Mouse (Mus musculus) kidney, postnatal 36 days (tissue): Measurements from ENCODE around the gene Mycbp2.

ENCODE experiments used
- DNase-seq, 2 experiments: peaks; one replicate each; pipeline ENCODE4 v3.0.0; 2021 to 2022; ENCODE audit warnings: mixed read lengths in 2 of 2

Mycbp2 gene

DNA sequence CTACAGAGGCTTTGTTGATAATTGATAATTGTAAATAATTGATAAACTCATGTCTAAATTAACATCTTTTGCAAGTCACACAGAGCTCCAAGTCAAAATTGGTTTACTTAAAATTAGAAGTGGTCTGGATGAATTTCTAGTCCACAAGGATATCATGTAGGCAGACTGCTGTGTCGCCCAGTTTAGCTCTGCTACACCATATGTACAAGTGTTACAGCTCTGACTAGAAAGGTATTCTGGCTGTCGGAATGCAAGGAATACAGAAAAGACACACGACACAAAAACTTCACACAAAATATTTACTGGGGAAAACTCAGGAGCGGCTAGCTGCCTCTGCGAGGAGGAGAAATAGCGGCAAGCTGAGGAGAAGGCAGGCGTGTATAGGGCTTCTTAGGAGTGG lies 89.7 kb downstream of the Mycbp2 start:
- DNase-seq = no peak

DNA sequence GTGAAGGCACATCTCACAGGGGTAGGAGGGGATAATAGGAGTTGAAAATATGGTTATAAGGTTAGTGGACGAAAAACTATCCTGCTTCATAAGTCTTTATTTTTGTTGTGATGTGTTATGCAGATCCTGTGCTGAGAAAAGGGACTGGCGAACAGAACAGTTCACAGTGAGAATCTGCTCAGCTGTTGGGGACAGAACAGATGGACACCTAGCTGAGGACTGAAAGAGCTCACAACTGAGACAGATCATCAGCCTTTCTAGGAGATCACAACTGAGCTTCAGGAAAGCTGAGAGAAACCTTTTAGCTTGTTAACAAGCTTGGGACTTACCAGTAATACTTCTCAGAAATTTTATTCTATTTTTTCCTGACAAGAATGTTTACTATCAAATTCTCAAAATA lies 92.3 kb downstream of the Mycbp2 start:
- no peak for DNase-seq

DNA sequence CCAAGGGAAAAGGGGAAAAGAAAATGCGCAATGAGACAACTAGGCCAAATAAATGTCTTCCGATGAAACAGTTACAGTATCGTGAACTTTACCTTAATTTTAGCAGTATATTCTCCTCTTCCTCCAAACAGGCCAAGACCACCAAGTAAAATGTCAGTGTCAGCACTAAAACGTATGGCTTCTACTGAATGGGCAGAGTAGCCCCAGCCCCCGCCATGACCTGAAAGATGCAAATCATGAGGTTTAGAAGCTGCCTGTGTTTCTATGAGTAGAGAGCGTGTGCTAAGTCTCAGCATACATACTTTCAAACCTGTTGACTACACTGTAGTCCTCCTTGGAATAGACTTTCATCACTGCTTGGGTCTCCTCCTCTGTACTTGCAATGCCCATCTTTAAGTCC lies 104.6 kb downstream of the Mycbp2 start:
- DNase-seq = no peak

DNA sequence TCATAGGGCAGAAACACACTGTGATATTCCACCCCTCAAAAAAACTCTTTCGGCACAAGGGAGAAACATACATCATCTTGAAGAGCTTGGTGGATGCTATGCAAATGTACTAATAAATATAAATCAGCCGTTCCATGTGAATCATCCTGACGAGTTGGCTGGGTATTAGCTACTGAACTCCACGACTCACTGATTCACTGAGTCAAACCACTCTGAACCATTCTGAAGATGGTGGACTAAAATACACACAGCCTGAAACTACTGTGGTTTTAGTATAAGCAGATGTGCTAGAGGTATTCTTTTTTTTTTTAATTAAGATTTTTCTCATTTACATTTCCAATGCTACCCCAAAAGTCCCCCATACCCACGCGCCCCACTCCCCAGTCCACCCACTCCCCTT lies 111.8 kb downstream of the Mycbp2 start:
- no peak for DNase-seq

DNA sequence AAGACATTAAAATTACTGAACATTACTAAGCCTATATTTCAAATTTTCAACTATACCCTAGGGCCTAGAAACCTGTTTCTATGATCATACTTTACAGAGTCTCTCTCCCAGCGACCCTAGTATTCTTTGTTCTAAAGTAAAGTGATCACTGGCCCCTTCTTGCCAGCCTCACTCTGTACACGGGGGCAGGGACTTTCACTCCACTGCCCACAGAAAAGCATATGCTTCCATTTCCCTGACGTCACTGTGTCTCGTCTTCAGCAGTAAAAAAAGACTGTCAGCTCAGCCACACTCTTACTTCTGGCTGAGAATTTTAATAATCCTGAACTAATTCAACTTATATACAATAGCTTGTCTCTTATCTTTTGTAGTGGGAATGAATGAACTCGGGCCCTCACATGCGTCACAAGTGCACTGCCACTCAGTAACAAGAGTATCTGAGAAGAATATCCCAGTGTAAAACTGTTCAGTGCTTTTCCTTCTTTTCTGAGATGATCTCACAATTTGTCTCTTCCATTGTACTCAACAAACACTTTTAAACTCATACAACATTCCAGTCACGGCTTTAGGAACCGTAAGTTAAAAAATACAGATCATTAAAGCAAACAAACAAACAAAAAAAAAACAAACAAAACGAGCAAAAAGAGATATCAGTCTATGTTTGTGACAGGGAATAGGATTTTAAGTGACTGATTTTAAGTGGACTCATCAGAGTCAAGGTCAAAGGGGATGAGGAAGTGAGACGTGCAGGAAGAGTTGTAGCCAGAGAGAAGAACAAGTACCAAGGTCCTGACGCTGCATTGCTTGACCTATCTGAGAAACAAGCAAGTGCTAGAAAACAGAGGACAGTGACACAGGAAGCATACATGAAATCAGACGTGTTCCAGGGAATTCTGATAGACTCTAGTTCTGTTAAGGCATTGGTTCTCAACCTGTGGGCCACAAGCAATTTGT lies 112.7 kb downstream of the Mycbp2 start:
- DNase-seq = no peak

DNA sequence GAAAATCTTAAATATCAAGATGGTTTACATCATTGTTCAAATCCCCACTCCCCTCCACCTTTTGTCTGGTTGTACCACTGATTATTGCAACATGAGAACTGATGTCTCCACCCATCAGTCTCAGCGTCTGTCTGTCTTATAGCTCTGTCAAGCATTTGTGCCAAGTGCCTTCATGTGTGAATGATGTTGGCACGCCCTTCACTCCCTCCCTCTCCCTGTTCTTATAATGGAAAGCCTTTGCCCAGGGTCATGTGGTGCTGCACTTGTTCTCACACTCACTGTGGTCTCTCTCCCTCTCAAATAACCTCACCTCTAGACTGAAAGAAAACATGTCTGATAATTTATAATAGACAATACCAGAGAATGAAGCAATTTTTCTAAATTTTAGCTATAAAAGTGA lies 124.3 kb downstream of the Mycbp2 start:
- DNase-seq = no peak

DNA sequence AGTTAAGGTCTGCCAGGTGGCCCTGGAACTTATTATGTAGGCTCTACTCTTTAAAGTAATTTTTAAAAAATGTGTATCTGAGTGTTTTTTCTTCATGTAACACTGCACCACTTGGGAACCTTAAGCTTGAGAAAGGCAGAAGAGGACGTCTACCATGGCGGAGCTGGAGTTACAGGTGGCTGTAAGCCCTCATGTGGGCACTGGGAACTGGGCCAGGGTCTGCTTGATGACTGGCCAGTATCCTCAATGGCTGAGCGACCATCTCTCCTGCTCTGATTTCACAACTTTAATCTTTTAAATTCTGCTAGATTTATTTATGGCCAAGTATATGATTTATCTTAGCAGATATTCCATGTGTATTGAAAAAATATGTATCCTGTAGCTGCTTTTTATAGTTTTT lies 124.9 kb downstream of the Mycbp2 start:
- no peak for DNase-seq

DNA sequence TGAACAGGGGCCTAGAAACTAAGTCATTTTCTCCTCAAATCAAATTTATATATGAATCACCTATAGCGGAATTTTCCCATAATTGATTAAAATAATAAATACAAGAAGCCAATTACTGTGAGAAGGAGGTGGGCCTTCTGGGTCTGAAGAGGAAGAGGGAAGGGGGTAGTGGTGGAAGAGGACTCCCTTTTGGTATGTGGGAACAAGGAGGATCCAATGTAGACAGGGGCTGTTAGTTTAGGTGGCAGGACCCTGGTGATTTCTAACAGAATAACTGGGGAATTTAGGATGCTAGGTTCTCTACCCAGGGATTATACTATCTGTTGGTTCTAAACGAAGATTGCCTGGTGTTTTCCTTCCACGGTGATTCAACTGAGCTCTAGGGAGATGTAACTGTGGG lies 130.3 kb downstream of the Mycbp2 start:
- DNase-seq = no peak

DNA sequence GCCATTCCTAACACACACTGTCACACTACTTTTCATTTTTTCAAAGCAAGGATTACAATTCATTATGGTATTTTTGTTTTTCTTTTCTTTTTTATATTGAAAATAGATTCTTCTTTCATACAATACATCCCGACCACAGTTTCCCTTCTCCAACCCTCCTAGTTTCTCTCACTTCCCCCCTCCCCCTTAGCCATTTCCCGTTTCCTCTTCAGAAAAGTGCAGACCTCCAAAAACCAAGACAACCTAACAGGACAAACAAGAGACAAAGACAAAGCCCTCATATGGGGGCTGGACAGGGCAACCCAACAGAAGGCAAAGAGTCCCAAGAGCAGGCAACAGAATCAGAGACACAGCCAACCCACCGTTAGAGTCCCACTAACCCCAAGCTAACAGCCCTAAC lies 160.0 kb downstream of the Mycbp2 start:
- no peak for DNase-seq

DNA sequence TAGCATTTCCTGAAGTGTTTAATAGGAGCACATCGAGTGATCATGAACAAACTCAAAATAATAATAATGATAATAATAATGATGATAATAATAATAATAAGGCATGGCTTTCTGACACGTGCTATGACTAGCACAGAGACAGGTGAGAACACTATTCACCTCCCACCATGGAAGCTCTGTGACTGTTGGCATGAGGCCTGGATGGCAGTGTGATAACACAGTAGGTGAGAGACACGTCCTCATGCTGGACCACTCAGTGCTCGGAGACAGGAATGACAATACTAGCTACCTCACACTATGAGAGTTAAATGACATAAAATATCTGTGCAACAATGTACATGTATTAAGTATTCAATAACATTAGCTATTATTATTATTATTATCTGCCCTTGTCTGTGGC lies 160.5 kb downstream of the Mycbp2 start:
- no peak for DNase-seq

DNA sequence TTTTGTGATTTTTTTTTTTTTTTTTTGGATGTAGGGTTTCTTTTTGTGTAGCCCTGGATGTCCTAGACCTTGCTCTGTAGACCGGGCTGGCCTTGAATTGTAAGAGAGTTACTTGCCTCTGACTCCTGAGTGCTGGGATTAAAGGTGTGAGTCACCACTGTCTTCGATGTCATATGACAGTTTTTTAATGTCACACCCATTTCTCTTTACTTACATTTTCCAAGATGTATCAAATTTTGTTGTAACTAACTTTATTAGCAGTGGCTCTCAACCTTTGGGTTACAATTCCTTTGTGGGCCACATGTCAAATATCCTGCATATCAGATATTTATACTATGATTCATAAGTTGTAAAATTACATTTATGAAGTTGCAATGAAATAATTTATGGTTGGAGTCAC lies 166.5 kb downstream of the Mycbp2 start:
- DNase-seq = no peak

DNA sequence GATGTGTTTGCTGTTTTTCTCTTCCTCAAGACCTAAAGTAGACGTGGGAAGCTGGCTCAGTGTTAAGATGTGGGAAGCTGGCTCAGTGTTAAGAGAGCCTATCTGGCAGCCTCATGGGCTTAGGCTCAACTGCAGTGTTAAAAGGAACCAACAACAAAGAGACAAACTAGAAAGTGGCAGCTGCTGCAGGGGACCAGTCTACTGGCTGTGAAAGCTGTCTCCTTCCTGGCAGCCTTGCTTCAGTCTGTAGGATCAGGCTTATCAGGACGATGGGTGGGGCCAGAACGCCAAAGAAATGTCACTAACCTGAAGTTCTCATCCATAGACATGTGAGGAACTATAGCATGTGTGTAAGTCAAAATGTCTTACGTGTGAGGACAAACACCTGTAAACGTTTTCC lies 183.7 kb downstream of the Mycbp2 start:
- no peak for DNase-seq

DNA sequence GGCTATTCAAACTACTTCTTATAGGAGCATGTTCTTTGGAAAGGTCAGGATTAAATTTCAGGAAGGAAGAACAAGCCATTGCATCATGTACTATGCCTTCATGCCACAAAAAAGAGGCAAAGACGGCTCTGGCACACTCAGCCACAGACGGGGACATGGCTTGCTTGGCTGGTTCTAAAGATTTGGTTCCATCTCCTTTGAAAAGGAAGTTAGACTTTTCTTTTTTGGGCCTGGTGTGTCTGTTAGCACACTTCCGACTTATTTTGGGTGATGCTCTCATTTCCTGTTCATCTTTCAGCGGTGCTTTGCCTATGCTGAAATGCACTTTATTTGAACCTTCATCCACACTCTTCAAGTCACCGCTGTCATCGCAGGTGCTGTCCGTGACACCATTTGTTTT lies 190.9 kb downstream of the Mycbp2 start:
- peak in 1 of 2 experiments; percentile 11 for DNase-seq

DNA sequence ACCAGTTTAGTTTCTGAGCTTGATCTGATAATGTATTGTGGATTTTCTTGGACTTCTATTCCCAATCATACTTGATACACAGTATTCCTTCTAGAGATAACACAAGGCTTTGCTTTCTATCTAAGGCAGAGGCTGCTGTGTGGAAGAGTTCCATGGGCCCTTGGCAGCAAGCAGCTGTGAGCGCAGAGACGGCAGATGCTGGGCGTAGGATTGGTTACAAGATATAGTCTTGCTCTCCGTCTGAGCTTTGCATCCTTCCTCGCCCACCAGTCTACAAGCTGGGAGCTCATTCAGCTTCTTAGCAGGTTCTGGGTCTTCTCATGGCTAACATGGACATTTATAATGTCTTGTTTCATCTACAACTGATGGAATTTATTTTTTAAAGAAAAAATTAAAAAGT lies 196.5 kb downstream of the Mycbp2 start:
- no peak for DNase-seq

DNA sequence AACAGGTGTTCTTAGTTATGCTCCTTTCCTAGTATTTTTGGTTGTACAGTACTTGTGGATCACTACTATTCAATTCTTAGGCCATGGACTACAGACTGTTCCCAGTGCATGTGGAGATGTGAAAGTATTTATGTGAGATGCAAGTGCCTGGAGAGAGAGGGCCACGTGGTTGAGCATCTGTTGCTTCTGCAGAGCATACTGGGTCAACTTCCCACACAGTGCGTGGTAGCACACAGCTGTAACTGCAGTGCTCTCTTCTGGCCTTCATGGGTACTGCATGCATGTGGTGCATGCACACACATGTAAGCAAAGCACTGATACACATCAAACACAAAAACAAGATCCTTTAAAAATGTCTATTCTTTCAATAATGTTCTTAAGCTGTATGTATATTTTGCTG lies 214.6 kb downstream of the Mycbp2 start:
- DNase-seq = peak; percentile 44 to 83

DNA sequence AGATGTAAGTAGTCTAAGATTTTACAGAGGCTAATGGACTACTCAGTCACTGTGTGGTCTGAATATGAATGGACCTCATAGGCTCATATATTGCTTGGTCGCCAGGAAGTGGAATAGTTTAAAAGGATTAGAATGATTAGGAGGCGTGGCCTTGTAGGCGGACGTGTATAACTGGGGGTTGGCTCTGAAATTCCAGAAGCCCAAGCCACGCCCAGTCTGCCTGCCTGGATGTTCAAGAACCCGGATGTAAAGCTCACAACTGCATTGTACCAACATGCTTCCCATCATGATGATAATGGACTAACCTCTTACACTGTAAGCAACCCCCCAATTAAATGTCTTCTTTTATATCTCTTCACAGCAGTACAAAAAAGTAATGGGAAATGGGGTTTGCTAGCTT lies 220.9 kb downstream of the Mycbp2 start:
- DNase-seq = no peak

DNA sequence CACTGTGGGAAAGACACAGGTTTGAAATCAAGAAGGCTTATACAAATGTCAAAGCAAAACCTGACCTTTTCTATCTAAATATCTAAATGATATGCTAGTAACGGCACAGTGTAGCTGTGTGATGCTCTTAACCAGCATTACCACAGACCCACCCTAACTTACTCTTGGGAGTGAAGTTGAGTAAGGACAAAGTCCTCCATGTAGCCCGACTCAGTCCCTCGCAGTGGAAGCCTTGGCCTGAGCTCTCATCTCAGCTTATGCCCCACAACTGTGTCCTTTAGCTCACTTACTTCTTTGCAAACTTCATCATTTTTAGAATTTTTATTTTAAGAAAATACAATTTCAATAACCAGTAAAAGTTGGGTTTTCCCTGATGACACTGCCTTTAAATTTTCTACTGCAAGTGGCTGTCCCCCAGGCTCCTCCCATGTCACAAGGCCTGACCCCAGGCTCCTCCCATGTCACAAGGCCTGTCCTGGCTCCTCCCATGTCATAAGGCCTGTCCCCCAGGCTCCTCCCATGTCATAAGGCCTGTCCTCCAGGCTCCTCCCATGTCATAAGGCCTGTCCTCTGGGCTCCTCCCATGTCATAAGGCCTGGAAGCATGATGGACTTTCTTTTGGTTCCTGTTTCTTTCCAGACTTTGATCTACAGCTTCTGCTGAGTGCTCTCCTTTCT lies 231.5 kb downstream of the Mycbp2 start:
- DNase-seq = no peak

DNA sequence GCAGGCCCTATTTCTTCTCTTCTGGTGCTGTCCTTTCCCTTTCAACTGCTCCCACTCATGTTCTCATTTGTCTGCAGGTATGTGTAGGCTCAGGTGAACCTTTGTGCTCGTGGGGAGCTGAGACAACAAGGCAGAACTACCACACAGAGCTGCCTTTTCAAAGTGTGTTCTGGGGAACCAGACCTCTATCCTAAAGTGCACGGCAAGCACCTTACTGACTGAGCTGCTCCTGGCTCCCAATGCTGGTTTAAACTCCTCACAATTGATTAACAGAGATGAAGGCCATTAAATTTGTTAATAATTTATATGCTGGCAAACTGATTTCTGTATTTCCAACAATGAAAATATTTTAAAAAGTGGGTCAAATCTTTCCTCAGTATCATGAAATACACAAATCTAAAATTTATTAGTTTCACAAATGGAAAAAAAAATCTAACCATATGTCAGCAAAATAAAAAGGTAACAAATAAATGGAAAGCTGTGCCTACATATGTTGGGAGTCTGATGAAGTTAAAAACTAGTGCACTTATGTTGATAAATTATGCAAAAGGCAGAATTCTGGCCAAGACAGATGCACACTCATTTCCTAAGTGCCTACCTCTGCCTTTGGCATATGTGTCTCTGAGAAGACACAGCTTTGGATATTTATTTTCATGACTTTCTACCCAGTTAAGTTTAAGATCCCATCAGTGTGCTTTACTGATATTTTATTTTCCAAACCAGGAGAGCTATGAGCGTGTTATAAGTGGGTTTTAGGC lies 233.8 kb downstream of the Mycbp2 start:
- DNase-seq = peak; percentile 46 to 56

DNA sequence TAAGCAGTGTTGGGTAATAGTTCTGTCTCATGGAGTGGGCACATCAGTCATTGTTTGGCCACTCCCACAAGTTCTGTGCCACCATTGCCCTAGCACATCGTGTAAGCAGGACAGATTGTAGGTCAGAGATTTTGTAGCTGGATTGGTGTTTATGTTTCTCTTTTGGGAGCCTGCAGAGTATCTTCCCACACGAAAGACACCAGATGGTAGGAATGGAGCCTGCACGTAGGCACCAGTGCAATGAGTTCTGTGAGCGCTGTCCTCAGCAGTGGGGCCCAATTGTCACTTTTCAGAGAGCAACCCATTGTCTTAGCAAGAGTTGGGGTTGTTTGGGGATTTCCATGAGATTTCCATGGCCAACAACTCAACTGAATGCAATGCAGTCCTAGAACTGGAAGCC lies 236.6 kb downstream of the Mycbp2 start:
- no peak for DNase-seq

DNA sequence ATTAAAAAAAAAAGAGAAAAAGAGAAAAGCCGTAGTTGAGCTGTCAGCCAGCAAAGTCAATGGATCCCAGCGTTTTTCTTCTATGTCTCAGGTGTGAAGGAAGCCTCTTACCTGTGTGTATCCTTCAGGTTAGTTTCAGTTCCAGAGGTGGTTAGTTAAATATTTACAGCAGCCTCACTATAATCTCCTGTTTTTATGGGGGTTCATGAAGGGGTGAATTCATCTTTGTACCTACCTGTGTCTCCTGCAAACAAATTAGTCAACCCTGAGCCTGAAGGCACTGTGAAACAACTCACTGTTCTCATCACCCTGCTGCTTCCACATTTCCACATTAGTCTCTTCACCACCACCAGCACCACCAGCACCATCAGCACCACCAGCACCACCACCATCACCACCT lies 240.3 kb downstream of the Mycbp2 start:
- no peak for DNase-seq

DNA sequence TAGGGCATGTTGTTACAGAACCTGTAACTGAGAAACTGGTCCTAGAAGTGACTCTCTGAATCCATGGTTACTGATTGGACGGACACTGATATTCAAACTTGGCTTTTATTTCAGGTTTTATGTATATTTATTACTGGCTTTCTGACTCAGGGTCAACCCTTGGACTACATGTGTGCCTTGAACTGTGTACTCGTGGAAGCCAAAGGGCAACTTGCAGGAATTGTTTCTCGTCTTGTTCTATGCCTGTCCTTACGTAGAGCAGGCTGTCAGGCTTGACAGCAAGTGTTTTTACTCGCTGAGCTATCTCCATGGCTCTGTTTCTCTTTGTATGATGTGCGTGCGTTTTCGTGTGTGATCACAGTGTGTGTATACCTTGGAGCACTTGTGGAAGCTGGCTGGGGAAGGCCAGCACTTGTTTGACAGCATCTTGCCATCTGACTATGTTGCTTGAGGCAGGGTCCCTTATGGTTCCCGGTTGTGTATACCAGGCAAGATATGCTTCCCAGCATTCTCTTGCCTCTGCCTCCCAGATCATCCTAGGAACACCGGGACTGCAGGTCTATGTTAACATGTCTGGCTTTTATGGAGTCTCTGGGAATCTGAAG lies 243.8 kb downstream of the Mycbp2 start:
- DNase-seq = peak; percentile 53

DNA sequence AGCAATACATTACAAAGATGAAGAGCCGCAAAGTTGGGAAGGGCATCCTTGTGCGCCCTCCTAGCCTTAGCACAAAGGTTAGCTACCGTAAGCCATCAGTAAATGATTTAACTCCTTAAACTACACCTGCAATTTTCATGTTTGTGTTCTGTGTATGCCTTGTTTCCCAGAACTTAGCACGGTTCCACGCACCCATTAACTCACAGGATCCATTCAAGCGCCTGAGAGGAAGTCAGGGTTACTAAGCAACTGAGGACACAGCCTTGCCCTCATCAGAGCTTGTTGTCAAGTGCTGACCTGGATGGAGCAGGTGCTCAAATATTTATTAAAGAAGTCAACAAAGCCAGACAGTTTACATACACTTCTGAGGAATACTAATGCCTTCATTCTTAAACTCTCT lies 244.4 kb downstream of the Mycbp2 start:
- peak; percentile 66 to 79 for DNase-seq

DNA sequence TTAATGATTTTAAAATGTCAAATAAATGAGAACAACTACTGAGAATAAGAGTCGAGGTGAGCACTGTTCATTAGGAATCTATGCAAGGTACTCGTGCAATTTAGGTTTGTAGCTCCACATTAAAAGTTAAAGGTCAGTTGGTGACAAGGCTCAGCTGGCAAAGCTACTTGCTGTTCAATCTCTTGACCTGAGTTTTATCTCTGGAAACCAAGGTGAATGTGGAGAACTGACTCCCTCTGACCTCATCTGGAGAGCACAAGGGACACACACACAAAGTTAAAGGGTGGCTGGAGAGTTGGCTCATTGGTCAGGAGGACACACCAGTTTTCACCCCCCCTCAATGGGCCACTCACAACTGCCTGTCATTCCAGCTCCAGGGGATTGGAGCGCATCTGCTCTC lies 245.4 kb downstream of the Mycbp2 start:
- no peak for DNase-seq
